Mouse (Mus musculus) mesoderm, embryonic 11.5 days (tissue): ENCODE measurements around the gene Pbx1.

Experiments used
- DNase-seq: peaks from one replicate; pipeline ENCODE4 v3.0.0-alpha.2; 2012; ENCODE audit warnings: low read depth, low spot score

Gene Pbx1

GRCm38 (mm10) chr1:168088680-168089079 is 343.4 kb downstream of the Pbx1 start:
- no peak for DNase-seq

- no peak for DNase-seq
Measured at GRCm38 (mm10) chr1:168079394-168079767, 352.7 kb downstream of the Pbx1 start.

DNA sequence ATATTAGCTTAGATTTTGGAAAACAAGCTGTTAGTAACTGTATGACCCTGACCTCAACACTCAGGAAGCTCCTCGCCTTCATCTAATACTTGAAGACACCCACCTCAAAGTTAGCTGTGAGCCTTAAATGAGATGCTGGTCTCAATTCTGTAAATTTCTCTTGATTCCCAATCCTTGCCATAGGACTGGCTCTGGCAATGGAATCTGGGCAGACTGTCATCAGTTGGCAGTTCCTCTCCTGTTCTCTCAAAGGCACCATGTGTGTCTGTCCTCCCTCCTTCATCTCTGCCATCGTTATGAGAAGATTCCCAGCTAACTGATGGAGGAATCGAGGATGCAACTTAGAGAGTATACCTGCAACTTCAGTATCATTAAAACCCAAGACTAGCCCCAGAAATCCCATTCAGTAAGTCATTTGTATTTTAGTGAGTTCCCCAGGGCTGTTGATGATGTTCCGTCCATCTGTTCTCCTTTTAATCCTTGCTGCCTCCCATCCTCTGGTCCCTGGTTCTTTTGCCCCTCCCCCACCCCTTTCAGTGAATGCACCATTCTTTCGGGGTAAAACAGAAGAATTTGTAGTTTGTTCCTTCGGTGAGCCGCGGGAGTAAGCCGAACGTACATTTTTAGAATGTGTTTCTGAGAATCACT is 353.2 kb downstream of the Pbx1 start:
- no peak for DNase-seq

- no peak for DNase-seq
Measured at GRCm38 (mm10) chr1:168071974-168072373, 360.1 kb downstream of the Pbx1 start.

- no peak for DNase-seq
Measured at GRCm38 (mm10) chr1:168070273-168070910, 361.7 kb downstream of the Pbx1 start.

- DNase-seq, result no peak
Measured at GRCm38 (mm10) chr1:168069740-168070139, 362.3 kb downstream of the Pbx1 start.
